Mouse (Mus musculus): ENCODE measurements around the gene Tfe3.
"Not testable (repeated sequence)": the region's sequence is repeated elsewhere in the genome, so short reads cannot be mapped to it uniquely, and the experiment has no call there.

- not testable (repeated sequence) for TF ChIP-seq ZC3H11A (IDR thresholded peaks at IDR 0.05; ENCODE audit: borderline replicate concordance, low read depth, low read length); HCFC1 (IDR thresholded peaks at IDR 0.05; ENCODE audit: borderline replicate concordance, insufficient read depth, low read length); CHD2 (IDR thresholded peaks at IDR 0.05; ENCODE audit: low read depth, low read length)
Observed at GRCm38 (mm10) chrX:7753627-7754026, 8.7 kb upstream of the Tfe3 start.
